Mouse (Mus musculus): ENCODE measurements at regions not wholly inside any gene's neighbourhood (a gene's known extent, or its start where the extent isn't known, plus 50 kb on each side); places are given as distances from the start of the nearest gene placed in this dataset.

- intact Hi-C loops (cut with DNase I) = no loop called here
- no peak for DNase-seq (ENCODE audit: low spot score in 2 of 2)
Observed at GRCm38 (mm10) chr12:13106931-13107330, 142.1 kb downstream of the Ddx1 start.

GRCm38 (mm10) chr12:13100505-13101354 lies 148.3 kb downstream of the Ddx1 start:
- intact Hi-C loops (cut with DNase I) = no loop called here
- DNase-seq (ENCODE audit: low spot score in 2 of 2) = no peak

- peak; percentile 36 to 38 for DNase-seq (ENCODE audit: low spot score in 2 of 2)
- intact Hi-C loops (cut with DNase I) = no loop called here
Observed at GRCm38 (mm10) chr12:13094111-13094851, 152.6 kb upstream of the Mycn start.

- no peak for DNase-seq (ENCODE audit: low spot score in 2 of 2)
- intact Hi-C loops (cut with DNase I) = no loop called here
Observed at GRCm38 (mm10) chr12:13085951-13086350, 144.2 kb upstream of the Mycn start.

DNA sequence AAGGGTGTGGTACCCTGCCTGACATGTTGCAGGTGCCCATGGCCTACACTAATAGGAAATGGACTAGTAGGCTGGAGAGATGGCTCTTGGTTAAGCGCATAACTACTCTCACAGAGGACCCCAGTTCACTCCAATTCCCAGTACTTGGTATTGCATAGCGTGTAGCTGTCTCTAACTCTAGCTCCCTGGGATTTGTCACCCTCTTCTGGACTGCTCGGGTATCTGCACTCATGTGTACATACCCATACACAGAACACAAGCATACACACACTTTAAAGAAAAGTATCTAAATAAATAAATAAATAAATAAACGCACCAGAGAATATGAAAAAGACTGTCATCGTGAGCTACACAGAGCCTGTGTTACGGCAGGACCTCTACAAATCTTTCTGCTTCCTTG lies 143.8 kb upstream of the Mycn start:
- intact Hi-C loops (cut with DNase I) = no loop called here
- no peak for DNase-seq (ENCODE audit: low spot score in 2 of 2)

DNA sequence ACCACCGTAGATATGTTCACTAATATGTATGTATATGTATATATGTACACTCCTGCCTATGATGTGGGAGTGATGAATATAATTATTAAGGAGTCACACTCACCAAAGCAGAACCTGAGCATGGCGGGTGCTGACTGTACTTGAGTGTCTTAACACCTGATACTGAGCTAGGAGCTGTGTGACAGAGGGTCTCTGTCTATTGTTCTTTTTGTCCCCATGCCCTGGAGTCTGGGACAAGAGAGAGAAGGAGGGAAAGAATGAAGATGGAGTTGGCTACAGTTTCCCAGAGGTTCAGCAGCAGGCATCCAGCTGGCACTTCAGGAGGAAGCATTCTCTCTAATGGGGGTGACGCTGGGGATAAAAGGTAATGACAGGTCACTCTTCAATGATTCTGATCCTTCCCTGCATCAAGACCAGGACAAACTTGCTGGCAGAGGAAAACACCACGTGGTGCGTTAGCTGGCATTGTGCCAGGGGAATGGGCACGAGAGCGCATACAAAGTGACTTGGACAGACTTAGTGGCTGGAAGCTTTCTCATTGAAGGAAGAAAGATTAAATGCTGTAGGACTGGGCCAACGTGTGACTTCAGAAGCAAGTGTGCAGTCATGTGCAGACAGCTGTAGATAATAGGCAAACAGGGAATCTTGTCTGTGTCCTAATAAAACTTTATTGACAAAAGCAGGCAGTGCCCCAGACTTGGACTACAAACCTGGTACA lies 141.8 kb upstream of the Mycn start:
- intact Hi-C loops (cut with DNase I) = no loop called here
- no peak for DNase-seq (ENCODE audit: low spot score in 2 of 2)

GRCm38 (mm10) chr12:13080791-13081190 lies 139.1 kb upstream of the Mycn start:
- DNase-seq (ENCODE audit: low spot score in 2 of 2) = no peak
- intact Hi-C loops (cut with DNase I) = no loop called here

DNA sequence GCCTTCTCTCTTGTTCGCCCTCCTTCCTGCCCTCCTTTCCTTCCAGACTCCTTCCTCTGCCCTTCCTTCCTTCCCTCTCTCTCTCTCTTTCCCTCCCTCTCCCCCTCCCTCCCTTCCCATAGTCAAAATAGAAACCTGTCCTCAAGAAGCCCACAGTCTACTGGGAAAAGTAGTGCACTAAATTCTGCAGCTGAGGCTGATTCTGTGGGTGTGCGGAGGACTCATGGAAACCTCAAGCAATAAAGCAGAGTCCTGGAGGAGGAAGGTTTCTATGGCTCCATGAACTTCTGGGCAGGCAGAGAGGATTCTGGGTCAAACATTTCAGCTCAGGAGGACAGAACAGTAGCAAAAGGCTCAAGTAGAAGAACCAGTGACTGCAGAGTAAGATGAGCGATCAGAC lies 138.1 kb upstream of the Mycn start:
- no peak for DNase-seq (ENCODE audit: low spot score in 2 of 2)
- intact Hi-C loops (cut with DNase I) = no loop called here

- intact Hi-C loops (cut with DNase I) = no loop called here
- DNase-seq (ENCODE audit: low spot score in 2 of 2) = no peak
Observed at GRCm38 (mm10) chr12:13077689-13078088, 136.0 kb upstream of the Mycn start.

- DNase-seq (ENCODE audit: low spot score in 2 of 2) = no peak
- intact Hi-C loops (cut with DNase I) = no loop called here
Observed at GRCm38 (mm10) chr12:13076699-13077287, 135.1 kb upstream of the Mycn start.

GRCm38 (mm10) chr12:13073126-13073886 lies 131.6 kb upstream of the Mycn start:
- intact Hi-C loops (cut with DNase I) = no loop called here
- DNase-seq (ENCODE audit: low spot score in 2 of 2) = no peak

DNA sequence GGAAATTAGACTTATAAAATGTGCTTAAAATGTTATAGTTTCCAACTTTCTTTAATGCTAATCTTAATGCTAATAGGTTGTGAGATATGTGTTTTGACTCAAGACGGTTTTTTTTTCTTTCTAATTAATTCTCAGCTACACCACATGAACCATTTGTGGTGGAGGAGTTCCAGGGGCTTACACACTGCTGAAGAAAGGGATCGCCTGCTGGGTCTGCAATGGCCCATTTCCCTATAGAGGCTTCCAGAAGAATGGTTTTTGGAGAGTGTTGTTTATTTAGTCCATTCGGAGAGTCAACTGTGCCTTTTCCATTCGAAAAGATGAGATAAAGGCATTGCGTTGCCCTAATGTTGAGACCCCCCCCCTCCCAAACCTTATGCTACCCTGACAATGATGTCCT lies 125.6 kb upstream of the Mycn start:
- no peak for DNase-seq (ENCODE audit: low spot score in 2 of 2)
- intact Hi-C loops (cut with DNase I) = no loop called here

DNA sequence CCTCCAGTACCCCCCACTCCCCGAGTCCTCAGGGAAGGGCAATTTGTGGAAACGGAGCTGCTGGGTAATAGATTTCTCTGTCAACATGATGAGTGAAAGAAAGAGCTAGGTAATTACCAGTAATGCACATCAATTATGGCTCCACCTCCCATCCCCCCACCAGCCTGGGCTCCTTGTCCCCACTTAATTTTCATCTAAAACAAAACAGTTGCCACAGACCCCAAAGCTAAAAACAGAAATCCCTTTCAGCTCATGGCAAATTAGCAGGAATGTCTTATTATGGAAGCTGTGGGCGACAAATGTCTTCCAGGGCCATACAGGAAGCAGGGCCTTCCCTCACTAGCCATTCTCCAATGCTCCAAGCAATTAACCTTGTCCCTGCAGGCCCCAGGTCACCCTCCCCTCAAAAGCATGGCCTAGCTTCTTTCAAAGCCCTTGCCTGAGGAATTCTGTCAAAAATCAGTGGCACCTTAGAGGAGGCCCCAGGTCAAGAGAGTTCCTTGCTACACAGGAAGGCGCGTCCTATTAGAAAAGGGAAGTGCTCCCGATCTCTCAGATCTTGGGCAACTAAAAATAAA lies 125.0 kb upstream of the Mycn start:
- intact Hi-C loops (cut with DNase I) = no loop called here

DNA sequence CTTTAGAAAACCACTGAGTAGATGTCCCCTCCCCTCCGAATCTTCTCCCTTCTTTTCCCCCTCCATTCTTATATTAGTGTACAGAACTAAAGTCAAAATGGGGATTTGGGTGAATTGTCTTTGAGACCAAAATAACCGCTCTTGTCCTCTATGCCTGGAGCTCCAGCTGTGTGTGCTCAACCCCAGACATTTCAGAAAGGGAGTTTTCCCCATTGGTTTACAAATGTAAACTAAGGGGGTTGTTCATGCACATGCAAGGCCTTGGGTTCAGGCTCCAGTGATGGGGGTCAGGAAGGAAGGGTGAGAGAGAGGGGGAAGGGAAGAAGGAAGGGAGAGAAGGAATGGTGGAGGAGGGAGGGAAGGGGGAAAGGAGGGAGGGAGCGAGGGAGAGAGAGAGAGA lies 117.8 kb upstream of the Mycn start:
- intact Hi-C loops (cut with DNase I) = loop anchor here (10.0 kb wide), 1 partner anchor 155 kb away; no protein-coding TSS in a partner anchor
- no peak for DNase-seq (ENCODE audit: low spot score in 2 of 2)

More for the DNA sequence above, 125.0 kb upstream of the Mycn start:
- DNase-seq (ENCODE audit: low spot score in 2 of 2) = no peak

- DNase-seq (ENCODE audit: low spot score in 2 of 2) = peak in 1 of 2 experiments; percentile 28
- intact Hi-C loops (cut with DNase I) = loop anchor here (10.0 kb wide), 1 partner anchor 159 kb away; no protein-coding TSS in a partner anchor
Observed at GRCm38 (mm10) chr12:13056246-13056645, 114.5 kb upstream of the Mycn start.

GRCm38 (mm10) chr12:13054611-13055010 lies 112.9 kb upstream of the Mycn start:
- no peak for DNase-seq (ENCODE audit: low spot score in 2 of 2)
- intact Hi-C loops (cut with DNase I) = loop anchor here (5.0 to 10.0 kb wide), 2 partner anchors 83 to 160 kb away; no protein-coding TSS in a partner anchor

GRCm38 (mm10) chr12:13053746-13054145 lies 112.0 kb upstream of the Mycn start:
- peak; percentile 27 to 36 for DNase-seq (ENCODE audit: low spot score in 2 of 2)
- intact Hi-C loops (cut with DNase I) = loop anchor here (5.0 to 10.0 kb wide), 2 partner anchors 84 to 161 kb away; no protein-coding TSS in a partner anchor

DNA sequence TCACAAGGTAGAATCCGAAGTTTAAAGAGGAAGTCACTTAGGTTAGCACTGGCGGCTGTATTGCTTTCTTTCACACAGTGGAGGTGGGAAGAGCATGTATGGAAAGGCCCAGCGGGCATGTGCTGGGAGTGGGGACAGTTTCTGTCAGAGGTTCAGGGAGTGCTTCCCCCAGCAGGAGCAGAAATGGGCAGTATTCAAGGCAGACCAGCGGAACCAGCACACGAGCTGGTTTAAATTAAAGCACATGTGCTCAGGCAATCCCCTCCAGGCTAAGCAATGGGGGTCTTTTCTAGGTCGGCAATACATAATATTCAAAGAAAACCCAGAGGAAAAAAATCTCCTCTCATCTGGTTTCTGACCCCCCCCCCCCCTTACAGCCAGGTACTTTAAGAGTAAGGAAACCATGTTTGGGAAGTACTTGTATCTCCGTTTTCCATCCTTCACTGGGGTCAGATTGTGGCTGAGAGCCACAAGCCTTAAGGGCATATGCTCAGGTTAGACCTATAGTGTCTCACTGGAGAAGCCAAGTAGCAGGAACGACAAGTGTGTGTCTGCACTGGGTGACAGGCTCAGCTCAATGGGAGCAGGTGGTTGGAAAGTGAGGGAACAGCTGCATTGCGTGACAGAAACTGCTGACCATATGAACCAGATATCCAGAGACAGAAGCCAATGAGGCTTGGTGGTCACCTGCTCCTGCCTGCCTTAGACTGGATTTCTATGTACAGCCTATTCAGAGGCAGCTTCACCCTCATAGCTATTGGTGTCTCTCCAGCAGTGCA lies 111.3 kb upstream of the Mycn start:
- no peak for DNase-seq (ENCODE audit: low spot score in 2 of 2)
- intact Hi-C loops (cut with DNase I) = loop anchor here (5.0 to 10.0 kb wide), 2 partner anchors 84 to 162 kb away; no protein-coding TSS in a partner anchor

All from left cerebral cortex, postnatal 36 days (tissue).